Mouse (Mus musculus): ENCODE measurements around the gene Tmem132c. TPM values are rescaled to one million over a fixed set of nuclear protein-coding genes. Genes with fewer than 3 reads are reported as not detected.

Gene Tmem132c
- polyA plus RNA-seq, 1 experiment from 2014 or later = 0.39 TPM

GRCm38 (mm10) chr5:127406014-127406655, 164.5 kb downstream of the Tmem132c start:
- 21% methylated on average over 9 of the region's 9 CpGs for WGBS

DNA sequence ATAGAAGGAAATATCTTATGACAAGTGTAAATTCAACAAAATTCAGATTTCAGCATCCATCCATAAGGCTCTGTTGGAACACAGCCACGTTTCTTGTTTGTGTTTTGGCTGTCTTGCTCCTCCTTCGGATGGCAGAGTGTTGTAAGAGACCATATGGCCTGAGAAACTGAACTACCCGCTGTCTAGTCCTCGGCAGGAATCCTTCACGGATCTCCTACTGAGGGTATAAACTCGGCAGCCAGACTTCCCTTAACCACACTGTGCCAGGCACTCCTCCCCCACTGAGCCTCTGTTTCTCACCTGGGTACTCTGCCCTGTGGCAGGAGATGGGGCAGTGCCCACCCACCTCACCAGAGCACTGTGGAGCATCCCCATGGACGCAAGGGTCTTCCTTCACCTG, 174.9 kb downstream of the Tmem132c start:
- Histone ChIP-seq H3K27ac (ENCODE audit: low read length) (no peak overlapping the region), H3K4me1 (ENCODE audit: control insufficient read depth, insufficient read depth, low read length) (no peaks in the 10 kb centered on the region), H3K36me3 (ENCODE audit: control insufficient read depth, insufficient read depth, low read length) (no peaks in the 10 kb centered on the region), H3K4me2 (ENCODE audit: low read depth, low read length) (no peak overlapping the region), H3K27me3 (replicated peaks; ENCODE audit: control insufficient read depth, insufficient read depth, low read length) (no peaks in the 10 kb centered on the region), H3K9ac (ENCODE audit: low read depth, low read length) (no peak overlapping the region), H3K9me3 (ENCODE audit: control insufficient read depth, low read length) (no peaks in the 10 kb centered on the region), H3K4me3 (ENCODE audit: low read length) (no peak overlapping the region)
- 49% methylated on average over 7 of the region's 7 CpGs for WGBS
- no peak for ATAC-seq

More at GRCm38 (mm10) chr5:127406014-127406655, 164.5 kb downstream of the Tmem132c start:
- no peak overlapping the region for H3K27ac ChIP-seq (ENCODE audit: low read length)
- no peaks in the 10 kb centered on the region for H3K4me1 ChIP-seq (ENCODE audit: control insufficient read depth, insufficient read depth, low read length)
- no peaks in the 10 kb centered on the region for H3K36me3 ChIP-seq (ENCODE audit: control insufficient read depth, insufficient read depth, low read length)
- no peak overlapping the region for H3K9ac ChIP-seq (ENCODE audit: low read depth, low read length)
- no peaks in the 10 kb centered on the region for H3K27me3 ChIP-seq (replicated peaks; ENCODE audit: control insufficient read depth, insufficient read depth, low read length)
- H3K4me3 ChIP-seq (ENCODE audit: low read length) = no peak overlapping the region
- peak; percentile 26; the same call in 1 of the 2 replicates for ATAC-seq
- no peak overlapping the region for H3K4me2 ChIP-seq (ENCODE audit: low read depth, low read length)
- no peaks in the 10 kb centered on the region for H3K9me3 ChIP-seq (ENCODE audit: control insufficient read depth, low read length)

GRCm38 (mm10) chr5:127423936-127424335, 182.3 kb downstream of the Tmem132c start:
- no peaks in the 10 kb centered on the region for H3K9me3 ChIP-seq (ENCODE audit: control insufficient read depth, low read length)
- no peak for ATAC-seq
- H3K36me3 ChIP-seq (ENCODE audit: control insufficient read depth, insufficient read depth, low read length) = no peaks in the 10 kb centered on the region
- H3K4me1 ChIP-seq (ENCODE audit: control insufficient read depth, insufficient read depth, low read length) = no peaks in the 10 kb centered on the region
- no peak overlapping the region for H3K4me2 ChIP-seq (ENCODE audit: low read depth, low read length)
- no peaks in the 10 kb centered on the region for H3K27me3 ChIP-seq (replicated peaks; ENCODE audit: control insufficient read depth, insufficient read depth, low read length)
- no peak overlapping the region for H3K9ac ChIP-seq (ENCODE audit: low read depth, low read length)
- H3K27ac ChIP-seq (ENCODE audit: low read length) = no peak overlapping the region
- no peak overlapping the region for H3K4me3 ChIP-seq (ENCODE audit: low read length)

DNA sequence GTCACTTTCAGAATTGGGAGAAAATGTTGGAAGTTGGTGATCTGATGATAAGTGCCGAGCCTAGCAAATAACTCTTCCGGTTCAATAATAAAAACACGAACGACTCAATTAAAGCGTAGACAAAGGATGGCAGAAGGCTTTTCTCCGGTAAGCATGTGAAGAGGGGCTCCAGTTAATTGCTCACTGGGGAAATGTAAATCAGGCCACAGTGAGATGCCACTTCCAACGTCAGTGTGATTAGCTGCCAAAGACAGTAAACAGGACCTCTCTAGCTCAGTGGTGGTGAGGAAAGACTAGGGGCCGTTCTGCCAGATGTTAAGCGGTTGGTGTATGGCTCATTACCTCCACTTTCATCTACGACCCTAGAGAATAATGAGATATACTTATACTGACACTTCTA, 187.5 kb downstream of the Tmem132c start:
- WGBS = 60% methylated on average over 10 of the region's 10 CpGs
- ATAC-seq = no peak
- no peaks in the 10 kb centered on the region for H3K27me3 ChIP-seq (replicated peaks; ENCODE audit: control insufficient read depth, insufficient read depth, low read length)
- H3K9ac ChIP-seq (ENCODE audit: low read depth, low read length) = no peak overlapping the region
- H3K36me3 ChIP-seq (ENCODE audit: control insufficient read depth, insufficient read depth, low read length) = no peaks in the 10 kb centered on the region
- no peak overlapping the region for H3K4me3 ChIP-seq (ENCODE audit: low read length)
- H3K27ac ChIP-seq (ENCODE audit: low read length) = no peak overlapping the region
- no peak overlapping the region for H3K4me2 ChIP-seq (ENCODE audit: low read depth, low read length)
- H3K4me1 ChIP-seq (ENCODE audit: control insufficient read depth, insufficient read depth, low read length) = no peaks in the 10 kb centered on the region
- H3K9me3 ChIP-seq (ENCODE audit: control insufficient read depth, low read length) = no peaks in the 10 kb centered on the region

GRCm38 (mm10) chr5:127431561-127431960, 190.0 kb downstream of the Tmem132c start:
- H3K9ac ChIP-seq (ENCODE audit: low read depth, low read length) = no peak overlapping the region
- H3K9me3 ChIP-seq (ENCODE audit: control insufficient read depth, low read length) = no peaks in the 10 kb centered on the region
- WGBS = 71% methylated on average over 9 of the region's 9 CpGs
- no peaks in the 10 kb centered on the region for H3K4me1 ChIP-seq (ENCODE audit: control insufficient read depth, insufficient read depth, low read length)
- no peaks in the 10 kb centered on the region for H3K36me3 ChIP-seq (ENCODE audit: control insufficient read depth, insufficient read depth, low read length)
- no peak for ATAC-seq
- H3K27me3 ChIP-seq (replicated peaks; ENCODE audit: control insufficient read depth, insufficient read depth, low read length) = no peaks in the 10 kb centered on the region
- H3K27ac ChIP-seq (ENCODE audit: low read length) = no peak overlapping the region
- no peak overlapping the region for H3K4me3 ChIP-seq (ENCODE audit: low read length)
- no peak overlapping the region for H3K4me2 ChIP-seq (ENCODE audit: low read depth, low read length)

- no peaks in the 10 kb centered on the region for H3K4me1 ChIP-seq (ENCODE audit: control insufficient read depth, insufficient read depth, low read length)
- ATAC-seq = no peak
- H3K4me2 ChIP-seq (ENCODE audit: low read depth, low read length) = no peak overlapping the region
- H3K36me3 ChIP-seq (ENCODE audit: control insufficient read depth, insufficient read depth, low read length) = no peaks in the 10 kb centered on the region
- H3K27ac ChIP-seq (ENCODE audit: low read length) = no peak overlapping the region
- H3K27me3 ChIP-seq (replicated peaks; ENCODE audit: control insufficient read depth, insufficient read depth, low read length) = no peaks in the 10 kb centered on the region
- no peak overlapping the region for H3K9ac ChIP-seq (ENCODE audit: low read depth, low read length)
- H3K4me3 ChIP-seq (ENCODE audit: low read length) = no peak overlapping the region
- 0 out of 2 replicates have a peak, but pooled peaks cover 5% of the 10 kb centered on the region for H3K9me3 ChIP-seq (ENCODE audit: control insufficient read depth, low read length)
- 90% methylated on average over 5 of the region's 5 CpGs for WGBS
These were observed 195.2 kb downstream of the Tmem132c start for GRCm38 (mm10) chr5:127436836-127437235.

DNA sequence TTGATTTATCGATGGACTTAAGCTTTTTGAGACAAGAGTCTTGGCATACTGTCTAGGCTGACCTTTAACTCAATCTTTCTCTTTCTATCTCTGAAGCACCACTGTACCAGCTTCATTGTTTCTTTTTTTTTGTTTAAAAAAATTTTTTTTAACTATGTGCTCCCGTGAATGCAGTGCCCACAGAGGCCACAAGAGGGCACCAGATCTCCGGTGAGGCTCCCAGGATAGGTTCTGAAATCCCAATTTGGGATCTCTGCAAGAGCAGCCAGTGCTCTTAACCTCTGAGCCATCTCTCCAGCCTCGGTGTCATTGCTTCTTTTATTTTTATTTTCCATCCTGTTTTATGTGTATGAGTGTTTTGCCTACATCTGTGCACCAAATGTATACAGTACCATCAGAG, 197.0 kb downstream of the Tmem132c start:
- Histone ChIP-seq H3K4me1 (ENCODE audit: control insufficient read depth, insufficient read depth, low read length) (no peaks in the 10 kb centered on the region), H3K9me3 (ENCODE audit: control insufficient read depth, low read length) (0 out of 2 replicates have a peak, but pooled peaks cover 5% of the 10 kb centered on the region), H3K9ac (ENCODE audit: low read depth, low read length) (no peak overlapping the region), H3K4me3 (ENCODE audit: low read length) (no peak overlapping the region), H3K27ac (ENCODE audit: low read length) (no peak overlapping the region), H3K4me2 (ENCODE audit: low read depth, low read length) (no peak overlapping the region), H3K27me3 (replicated peaks; ENCODE audit: control insufficient read depth, insufficient read depth, low read length) (no peaks in the 10 kb centered on the region), H3K36me3 (ENCODE audit: control insufficient read depth, insufficient read depth, low read length) (no peaks in the 10 kb centered on the region)
- ATAC-seq = no peak
- 91% methylated on average over 4 of the region's 4 CpGs for WGBS

DNA sequence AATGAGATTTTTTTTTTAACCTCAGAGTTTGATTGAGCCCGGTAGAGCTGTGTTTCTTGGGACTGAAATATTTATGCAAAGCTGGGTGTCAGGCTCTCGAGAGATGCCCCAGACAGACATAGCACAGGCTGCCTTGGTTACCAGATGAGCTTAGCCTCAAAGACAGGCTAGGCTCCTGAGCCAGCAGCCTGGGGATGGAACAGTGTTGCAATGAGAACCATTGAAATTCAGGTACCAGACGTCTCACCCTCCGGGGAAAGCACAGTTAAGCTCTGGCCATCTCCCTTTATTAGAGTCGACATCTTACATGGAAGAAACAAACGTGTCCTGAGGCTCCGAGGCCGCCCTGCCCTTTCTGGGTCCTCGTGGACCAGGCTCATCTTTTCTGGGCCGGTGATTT, 200.4 kb downstream of the Tmem132c start:
- no peak overlapping the region for H3K27ac ChIP-seq (ENCODE audit: low read length)

DNA sequence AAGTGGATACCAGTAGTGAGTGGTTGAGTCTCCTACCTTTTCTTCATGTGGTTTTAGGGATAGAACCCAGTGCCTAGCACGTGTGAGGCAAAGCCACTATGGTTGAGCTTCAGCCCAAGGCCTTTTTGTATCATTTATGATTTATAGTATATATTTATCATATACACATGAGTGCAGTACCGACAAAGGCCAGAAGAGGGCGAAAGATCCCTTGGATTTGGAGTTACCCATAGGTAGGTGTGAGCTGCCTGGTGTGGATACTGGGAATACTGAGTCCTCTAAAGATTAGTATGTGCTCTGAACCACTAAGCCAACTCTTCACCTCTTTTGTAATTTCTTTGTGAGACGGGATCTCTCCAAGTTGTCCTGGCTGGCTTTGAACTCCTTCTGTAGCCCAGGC, 212.0 kb downstream of the Tmem132c start:
- H3K4me3 ChIP-seq (ENCODE audit: low read length) = no peak overlapping the region
- no peaks in the 10 kb centered on the region for H3K27me3 ChIP-seq (replicated peaks; ENCODE audit: control insufficient read depth, insufficient read depth, low read length)
- no peaks in the 10 kb centered on the region for H3K36me3 ChIP-seq (ENCODE audit: control insufficient read depth, insufficient read depth, low read length)
- H3K27ac ChIP-seq (ENCODE audit: low read length) = no peak overlapping the region
- no peak overlapping the region for H3K9ac ChIP-seq (ENCODE audit: low read depth, low read length)
- ATAC-seq = no peak
- H3K4me2 ChIP-seq (ENCODE audit: low read depth, low read length) = no peak overlapping the region
- no peaks in the 10 kb centered on the region for H3K4me1 ChIP-seq (ENCODE audit: control insufficient read depth, insufficient read depth, low read length)
- peaks cover 3% of the 10 kb centered on the region; the same call in 1 of the 2 replicates for H3K9me3 ChIP-seq (ENCODE audit: control insufficient read depth, low read length)
- 28% methylated on average over 4 of the region's 4 CpGs for WGBS

More for the DNA sequence above, 200.4 kb downstream of the Tmem132c start:
- Histone ChIP-seq H3K9me3 (ENCODE audit: control insufficient read depth, low read length) (0 out of 2 replicates have a peak, but pooled peaks cover 5% of the 10 kb centered on the region), H3K9ac (ENCODE audit: low read depth, low read length) (no peak overlapping the region), H3K4me3 (ENCODE audit: low read length) (no peak overlapping the region), H3K36me3 (ENCODE audit: control insufficient read depth, insufficient read depth, low read length) (no peaks in the 10 kb centered on the region), H3K4me1 (ENCODE audit: control insufficient read depth, insufficient read depth, low read length) (no peaks in the 10 kb centered on the region), H3K4me2 (ENCODE audit: low read depth, low read length) (no peak overlapping the region), H3K27me3 (replicated peaks; ENCODE audit: control insufficient read depth, insufficient read depth, low read length) (no peaks in the 10 kb centered on the region)
- 62% methylated on average over 10 of the region's 10 CpGs for WGBS
- no peak for ATAC-seq

- 77% methylated on average over 7 of the region's 7 CpGs for WGBS
- Histone ChIP-seq H3K36me3 (ENCODE audit: control insufficient read depth, insufficient read depth, low read length) (no peaks in the 10 kb centered on the region), H3K9ac (ENCODE audit: low read depth, low read length) (no peak overlapping the region), H3K27me3 (replicated peaks; ENCODE audit: control insufficient read depth, insufficient read depth, low read length) (no peaks in the 10 kb centered on the region), H3K27ac (ENCODE audit: low read length) (no peak overlapping the region), H3K4me2 (ENCODE audit: low read depth, low read length) (no peak overlapping the region), H3K4me1 (ENCODE audit: control insufficient read depth, insufficient read depth, low read length) (no peaks in the 10 kb centered on the region), H3K4me3 (ENCODE audit: low read length) (no peak overlapping the region), H3K9me3 (ENCODE audit: control insufficient read depth, low read length) (no peaks in the 10 kb centered on the region)
- ATAC-seq = no peak
These were observed 212.5 kb downstream of the Tmem132c start for GRCm38 (mm10) chr5:127454068-127454467.

Measured in intestine, embryonic 16.5 days (tissue).